Mouse (Mus musculus) midbrain, postnatal 0 days (tissue): ENCODE data around the gene Otop2. TPM values are rescaled to one million over a fixed set of nuclear protein-coding genes. Genes with fewer than 3 reads are reported as not detected.

Experiments used
- ATAC-seq: fragments of 200-750 bp; cut with Nextera tagmentation; 2 replicates; pipeline ENCODE4 v1.8.0; 2017; ENCODE audit warnings: moderate number of reproducible peaks, mild to moderate bottlenecking, moderate TSS enrichment, moderate library complexity; ENCODE audit not compliant: low FRiP score
- DNase-seq: peaks from one replicate; pipeline ENCODE4 v3.0.0-alpha.2; 2015; ENCODE audit warnings: low spot score
- H3K27ac ChIP-seq: fragments of 300-500 bp; sonication (generic); 2 replicates; pipeline ENCODE4 v1.5.1; 2014; ENCODE audit warnings: low read depth, mild to moderate bottlenecking, low read length, mixed read lengths
- H3K27me3 ChIP-seq: fragments of 300-500 bp; sonication (generic); 2 replicates; pipeline ENCODE4 v1.6.1; 2014; ENCODE audit warnings: low read length, control low read depth, mixed read lengths; ENCODE audit not compliant: insufficient read depth
- H3K36me3 ChIP-seq: fragments of 300-500 bp; sonication (generic); 2 replicates; pipeline ENCODE4 v1.6.1; 2014; ENCODE audit warnings: low read length, control low read depth, mixed read lengths; ENCODE audit not compliant: insufficient read depth
- H3K4me1 ChIP-seq: fragments of 300-500 bp; sonication (generic); 2 replicates; pipeline ENCODE4 v1.6.1; 2014; ENCODE audit warnings: mild to moderate bottlenecking, control low read depth, antibody characterized with exemption, low read length, mixed read lengths; ENCODE audit not compliant: insufficient read depth
- H3K4me2 ChIP-seq: fragments of 300-500 bp; sonication (generic); 2 replicates; pipeline ENCODE4 v1.6.1; 2014; ENCODE audit warnings: low read depth, mild to moderate bottlenecking, low read length, mixed read lengths; ENCODE audit not compliant: poor library complexity, severe bottlenecking
- H3K4me3 ChIP-seq: fragments of 300-500 bp; sonication (generic); 2 replicates; pipeline ENCODE4 v1.5.1; 2014; ENCODE audit warnings: low read depth, mild to moderate bottlenecking, low read length, moderate library complexity
- H3K9ac ChIP-seq: fragments of 300-500 bp; sonication (generic); replicated peaks from 2 replicates; pipeline ENCODE4 v1.6.1; 2014; ENCODE audit warnings: mild to moderate bottlenecking, low read length, moderate library complexity, mixed read lengths; ENCODE audit not compliant: poor library complexity, severe bottlenecking
- H3K9me3 ChIP-seq: fragments of 300-500 bp; sonication (generic); 2 replicates; pipeline ENCODE4 v1.6.1; 2016; ENCODE audit warnings: low read length, control low read depth
- CTCF ChIP-seq: IDR thresholded peaks from 2 replicates; pipeline ENCODE4 v1.5.1; 2016; ENCODE audit warnings: antibody characterized with exemption, mild to moderate bottlenecking
- WGBS: fragments of 180-500 bp; shearing (Covaris S2); extraction: QIAGEN DNeasy Blood & Tissue Kit; methylation state at CpG from one replicate; pipeline ENCODE4 v1.1.7; 2014; 5-methylcytosine and 5-hydroxymethylcytosine counted together
- polyA plus RNA-seq: library from polyadenylated mRNA; unstranded; fragments of >200 nt; fragmentation: Nextera tagmentation; extraction: Ambion mirVana; gene quantifications from 2 replicates; pipeline ENCODE4 v1.2.1, GENCODE M21; 2015
- total RNA-seq: library from RNA; depleted of rRNA; stranded (reverse); fragments of >200 nt; gene quantifications from 2 replicates; pipeline ENCODE4 v1.2.3, GENCODE M21; 2014

Otop2 gene
- total and polyA plus RNA-seq, 2 experiments from 2014 or later = 0.05 to 0.15 TPM

DNA sequence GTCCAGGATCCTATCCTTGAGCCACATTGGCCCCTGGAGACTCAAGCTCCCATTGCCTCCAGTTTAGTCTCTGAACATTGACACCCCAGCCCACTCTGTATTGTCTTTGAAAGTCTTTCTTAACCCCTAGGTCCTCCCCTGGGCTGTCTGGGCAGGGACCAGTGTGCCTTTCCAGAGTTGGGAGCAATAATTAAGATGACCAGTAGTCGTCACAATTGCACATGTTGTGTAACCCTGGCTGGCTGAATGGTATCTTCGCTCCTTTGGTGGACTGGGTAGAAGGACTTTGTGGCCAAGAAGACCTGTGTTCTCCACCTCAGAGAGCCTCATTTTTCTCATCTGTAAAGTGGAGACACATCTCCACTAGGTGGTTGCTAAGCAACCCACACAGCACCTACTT lies 7.3 kb downstream of the Otop2 start:
- peak; percentile 44 for TF ChIP-seq CTCF
- H3K9me3 ChIP-seq = no peaks in the 10 kb centered on the region
- H3K4me1 ChIP-seq = no peaks in the 10 kb centered on the region
- H3K27me3 ChIP-seq = peaks cover 49% of the 10 kb centered on the region
- H3K36me3 ChIP-seq = no peaks in the 10 kb centered on the region
- H3K9ac ChIP-seq = no peak overlapping the region
- DNase-seq (peak; percentile 14), ATAC-seq (no peak)
- H3K4me2 ChIP-seq = no peak overlapping the region
- no peak overlapping the region for H3K4me3 ChIP-seq
- H3K27ac ChIP-seq = no peak overlapping the region
- 26% methylated on average over 2 of the region's 2 CpGs for WGBS

GRCm38 (mm10) chr11:115317204-115317603 lies 10.2 kb downstream of the Otop2 start:
- Histone ChIP-seq H3K4me3 (no peak overlapping the region), H3K4me2 (no peak overlapping the region), H3K9me3 (no peaks in the 10 kb centered on the region), H3K27me3 (peaks cover 76% of the 10 kb centered on the region), H3K36me3 (no peaks in the 10 kb centered on the region), H3K4me1 (no peaks in the 10 kb centered on the region), H3K27ac (no peak overlapping the region), H3K9ac (no peak overlapping the region)
- TF ChIP-seq CTCF = no peak
- no peak for ATAC-seq
- 57% methylated on average over 7 of the region's 7 CpGs for WGBS
- DNase-seq = no peak

GRCm38 (mm10) chr11:115318245-115319027 lies 11.5 kb downstream of the Otop2 start:
- no peaks in the 10 kb centered on the region for H3K4me1 ChIP-seq
- H3K9ac ChIP-seq = no peak overlapping the region
- WGBS = 3% methylated on average over 63 of the region's 63 CpGs
- peaks cover 86% of the 10 kb centered on the region for H3K27me3 ChIP-seq
- H3K27ac ChIP-seq = no peak overlapping the region
- 0 out of 2 replicates have a peak overlapping the region, but pooled peaks have one; percentile 9 for H3K4me3 ChIP-seq
- H3K4me2 ChIP-seq = 0 out of 2 replicates have a peak overlapping the region, but pooled peaks have one; percentile 2
- ATAC-seq = no peak
- DNase-seq = peak; percentile 11
- no peaks in the 10 kb centered on the region for H3K36me3 ChIP-seq
- TF ChIP-seq CTCF = no peak
- no peaks in the 10 kb centered on the region for H3K9me3 ChIP-seq

DNA sequence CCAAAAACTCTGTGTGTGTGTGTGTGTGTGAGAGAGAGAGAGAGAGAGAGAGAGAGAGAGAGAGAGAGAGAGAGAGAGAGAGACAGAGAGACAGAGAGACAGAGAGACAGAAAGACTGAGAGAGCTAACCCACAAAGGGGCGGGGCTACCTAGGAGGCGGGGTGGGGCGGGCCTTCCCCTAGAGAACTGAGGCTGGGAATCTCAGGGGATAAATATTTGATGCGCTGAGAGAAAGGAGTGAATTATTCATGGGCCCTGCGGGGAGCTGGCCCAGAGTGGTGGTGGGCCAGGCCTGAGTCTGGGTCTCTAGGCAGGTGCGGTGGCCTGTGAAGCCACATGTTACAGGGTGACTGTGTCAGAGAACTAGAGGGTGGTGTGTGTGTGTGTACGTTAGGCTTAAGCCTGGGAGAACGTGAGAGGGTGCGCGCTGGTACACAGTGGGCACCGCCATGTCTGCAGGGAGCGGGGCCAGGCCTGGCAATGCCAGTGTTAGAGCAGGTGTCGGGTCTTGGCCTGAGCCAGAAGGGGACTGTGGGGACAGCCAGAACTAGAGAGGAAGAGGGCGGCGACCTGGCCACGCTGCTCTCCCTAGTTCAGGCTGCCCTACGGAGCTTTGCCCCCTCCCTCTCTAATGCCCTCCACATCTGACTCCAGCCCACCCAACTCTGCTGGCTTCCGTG lies 12.9 kb downstream of the Otop2 start:
- Histone ChIP-seq H3K9ac (no peak overlapping the region), H3K4me1 (no peaks in the 10 kb centered on the region), H3K4me2 (no peak overlapping the region), H3K36me3 (no peaks in the 10 kb centered on the region), H3K4me3 (no peak overlapping the region), H3K27ac (no peak overlapping the region), H3K9me3 (no peaks in the 10 kb centered on the region), H3K27me3 (peaks cover 79% of the 10 kb centered on the region)
- WGBS = 8% methylated on average over 17 of the region's 18 CpGs
- no peak for TF ChIP-seq CTCF
- no peak for DNase-seq
- no peak for ATAC-seq

DNA sequence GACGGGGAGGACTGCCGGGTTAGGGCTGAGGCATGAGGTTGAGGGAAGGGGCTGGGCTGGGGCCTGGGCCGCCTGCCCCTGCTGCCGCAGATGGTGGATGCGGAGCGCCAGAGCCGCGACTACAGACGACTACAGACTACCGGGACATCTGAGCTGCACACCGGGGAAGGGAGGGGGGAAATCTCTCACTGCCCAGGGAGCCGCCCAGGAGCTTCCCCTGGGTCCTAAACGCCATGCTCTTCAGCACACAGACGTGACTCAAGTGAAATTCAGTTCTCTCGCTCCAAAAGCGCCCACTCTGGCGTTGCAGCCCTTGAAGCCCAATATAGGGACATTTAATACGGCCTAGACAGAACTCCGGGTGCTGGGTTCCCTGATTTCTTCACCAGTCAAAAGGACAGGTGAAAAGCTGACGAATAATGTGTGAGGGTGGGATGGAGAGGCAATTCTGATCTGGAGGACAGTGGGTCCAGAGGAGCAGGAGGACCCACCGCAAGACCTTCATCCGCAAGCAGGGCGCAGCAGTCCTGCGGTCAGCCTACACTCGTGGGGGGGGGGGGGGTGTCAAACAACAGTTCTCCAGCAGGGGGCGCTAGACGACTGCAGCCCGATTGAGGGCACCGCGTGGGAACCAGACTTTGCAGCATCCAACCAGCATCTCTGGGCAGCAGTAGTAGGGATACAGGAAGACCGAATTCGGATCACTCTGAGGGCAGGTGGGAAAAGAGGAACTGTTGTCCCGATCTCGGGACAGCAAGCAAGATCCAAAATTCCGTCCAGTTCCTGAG lies 15.1 kb downstream of the Otop2 start, which contains the start of gene Ush1g:
TSS of gene Ush1g (minus strand) at position 136 of the 788 bp plus-strand sequence.
- no peak within 1 kb of the TSS for H3K9ac ChIP-seq
- no peaks in the 10 kb centered on the region for H3K9me3 ChIP-seq
- H3K27ac ChIP-seq = no peak within 1 kb of the TSS
- 5% methylated on average over 34 of the region's 35 CpGs for WGBS
- peak within 1 kb of the TSS; percentile 30 for H3K4me2 ChIP-seq
- no peaks in the 10 kb centered on the region for H3K4me1 ChIP-seq
- H3K27me3 ChIP-seq = peaks cover 62% of the 10 kb centered on the region
- H3K4me3 ChIP-seq = peak within 1 kb of the TSS; percentile 5; the same call in 1 of the 2 replicates
- peak; percentile 74 for DNase-seq
- no peaks in the 10 kb centered on the region for H3K36me3 ChIP-seq
- ATAC-seq = peak; percentile 39; the same call in 1 of the 2 replicates
- peak; percentile 94 for TF ChIP-seq CTCF
